Mouse (Mus musculus): ENCODE results near the gene Usp54.

DNA sequence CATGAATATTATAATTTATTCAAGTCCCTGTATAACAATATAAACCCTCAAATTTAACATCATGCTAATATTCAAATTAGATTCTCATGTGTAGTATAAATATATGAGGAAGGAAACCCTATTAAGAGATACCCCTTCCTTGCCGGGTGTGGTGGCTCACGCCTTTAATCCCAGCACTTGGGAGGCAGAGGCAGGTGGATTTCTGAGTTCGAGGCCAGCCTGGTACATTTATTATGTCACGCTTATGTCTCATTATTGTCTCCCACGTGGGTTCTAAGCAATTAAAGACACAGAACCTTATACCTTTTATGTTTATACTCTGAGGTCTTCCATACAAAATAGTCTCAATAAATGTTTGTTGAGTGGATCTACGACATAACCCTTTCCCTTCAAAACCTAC, 2.2 kb downstream of the Usp54 start:
- TF ChIP-seq CTCF (IDR thresholded peaks at IDR 0.05; ENCODE audit: insufficient read depth, low read length) (no peak), POLR2A (IDR thresholded peaks at IDR 0.05; ENCODE audit: borderline replicate concordance, extremely low read depth, low read depth, low read length) (no peak)
